Mouse (Mus musculus) liver, postnatal 0 days (tissue): ENCODE results near the gene Rngtt. TPM values are rescaled to one million over a fixed set of nuclear protein-coding genes. Genes with fewer than 3 reads are reported as not detected.

Experiments used
- ATAC-seq: fragments of 200-750 bp; cut with Nextera tagmentation; 2 replicates; pipeline ENCODE4 v1.8.0; 2017; ENCODE audit warnings: mild to moderate bottlenecking, moderate library complexity
- DNase-seq: peaks from one replicate; pipeline ENCODE4 v3.0.0-alpha.2; 2016
- H3K27ac ChIP-seq: fragments of 300-500 bp; sonication (generic); 2 replicates; pipeline ENCODE4 v1.5.1; 2014; ENCODE audit warnings: antibody characterized with exemption, moderate library complexity, mild to moderate bottlenecking, low read depth
- H3K27me3 ChIP-seq: fragments of 300-500 bp; sonication (generic); 2 replicates; pipeline ENCODE4 v1.6.1; 2014; ENCODE audit warnings: low read length, control low read depth, mixed read lengths; ENCODE audit not compliant: insufficient read depth
- H3K36me3 ChIP-seq: fragments of 300-500 bp; sonication (generic); replicated peaks from 2 replicates; pipeline ENCODE4 v1.6.1; 2014; ENCODE audit warnings: mild to moderate bottlenecking, control low read depth, low read length, moderate library complexity, mixed read lengths; ENCODE audit not compliant: insufficient read depth
- H3K4me1 ChIP-seq: fragments of 300-500 bp; sonication (generic); 2 replicates; pipeline ENCODE4 v1.6.1; 2014; ENCODE audit warnings: antibody characterized with exemption, mild to moderate bottlenecking, control low read depth; ENCODE audit not compliant: insufficient read depth
- H3K4me2 ChIP-seq: fragments of 300-500 bp; sonication (generic); 2 replicates; pipeline ENCODE4 v1.6.1; 2014; ENCODE audit warnings: low read depth, mild to moderate bottlenecking, low read length, moderate library complexity, mixed read lengths
- H3K4me3 ChIP-seq: fragments of 300-500 bp; sonication (generic); 2 replicates; pipeline ENCODE4 v1.5.1; 2014; ENCODE audit warnings: low read depth, low read length
- H3K9ac ChIP-seq: fragments of 300-500 bp; sonication (generic); replicated peaks from 2 replicates; pipeline ENCODE4 v1.6.1; 2014; ENCODE audit warnings: mild to moderate bottlenecking, moderate library complexity
- H3K9me3 ChIP-seq: fragments of 300-500 bp; sonication (generic); 2 replicates; pipeline ENCODE4 v1.6.1; 2016; ENCODE audit warnings: mild to moderate bottlenecking, control low read depth, low read length, mixed read lengths
- CTCF ChIP-seq: sonication (generic); IDR thresholded peaks from 2 replicates; pipeline ENCODE4 v1.5.1; 2016; ENCODE audit warnings: antibody characterized with exemption, low read depth
- EP300 ChIP-seq: IDR thresholded peaks from 2 replicates; pipeline ENCODE4 v1.6.1; 2016; ENCODE audit warnings: antibody characterized with exemption, low read depth, mild to moderate bottlenecking
- WGBS: fragments of 180-500 bp; shearing (Covaris S2); extraction: QIAGEN DNeasy Blood & Tissue Kit; methylation state at CpG from one replicate; pipeline ENCODE4 v1.1.7; 2014; ENCODE audit not compliant: insufficient replicate concordance; 5-methylcytosine and 5-hydroxymethylcytosine counted together
- polyA plus RNA-seq: library from polyadenylated mRNA; unstranded; fragments of >200 nt; fragmentation: Nextera tagmentation; extraction: Ambion mirVana; gene quantifications from 2 replicates; pipeline ENCODE4 v1.2.1, GENCODE M21; 2015

Rngtt gene
- polyA plus RNA-seq, 1 experiment from 2014 or later, result 9.3 TPM

DNA sequence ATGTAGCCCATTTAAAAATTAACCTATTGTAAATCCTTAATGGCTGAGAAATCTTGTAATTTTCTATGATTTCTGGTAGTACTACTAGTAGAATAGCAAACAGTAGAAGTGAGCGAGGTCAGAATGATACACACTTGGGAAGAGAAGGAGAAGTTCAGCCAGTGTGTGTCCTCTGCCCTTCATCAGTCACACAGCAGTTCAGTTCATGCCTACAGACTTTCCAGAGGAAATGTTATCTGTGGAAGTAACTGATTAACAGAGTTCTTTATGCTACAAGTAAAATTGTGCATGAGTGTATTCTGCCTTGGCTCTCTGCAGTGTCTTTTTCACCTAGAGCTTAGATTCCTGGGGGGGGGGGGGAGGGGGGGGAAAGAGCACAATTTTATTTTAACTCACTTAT is 181.0 kb downstream of the Rngtt start:
- TF ChIP-seq CTCF, result no peak
- TF ChIP-seq EP300, result no peak
- H3K27ac ChIP-seq, result no peak overlapping the region
- H3K9ac ChIP-seq, result no peak overlapping the region
- H3K4me1 ChIP-seq, result peaks cover 7% of the 10 kb centered on the region; the same call in 1 of the 2 replicates
- H3K9me3 ChIP-seq, result no peaks in the 10 kb centered on the region
- no peaks in the 10 kb centered on the region for H3K27me3 ChIP-seq
- WGBS, result 43% methylated on average over 1 of the region's 1 CpGs
- H3K4me2 ChIP-seq, result no peak overlapping the region
- no peak for ATAC-seq
- no peak overlapping the region for H3K4me3 ChIP-seq
- DNase-seq, result no peak
- H3K36me3 ChIP-seq, result no peaks in the 10 kb centered on the region

DNA sequence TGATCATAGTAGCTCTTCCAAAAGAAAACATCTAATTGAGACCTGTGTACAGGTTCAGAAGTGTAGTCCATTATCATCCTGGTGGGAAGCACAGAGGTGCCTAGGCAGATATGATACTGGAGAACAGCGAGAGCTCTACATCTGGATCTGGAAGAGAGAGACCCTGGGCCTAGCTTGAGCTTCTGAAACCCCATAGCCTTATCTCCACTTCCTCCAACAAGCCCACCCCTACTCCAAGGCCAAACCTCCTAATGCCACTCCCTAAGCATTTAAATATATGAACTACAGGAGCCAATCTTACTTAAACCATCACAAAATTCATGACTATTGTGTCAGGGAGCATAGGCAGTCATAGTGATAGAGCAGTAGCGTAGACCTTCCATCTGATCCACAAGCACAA is 184.3 kb downstream of the Rngtt start:
- DNase-seq, result no peak
- Histone ChIP-seq H3K4me1 (peaks cover 7% of the 10 kb centered on the region; the same call in 1 of the 2 replicates), H3K27ac (no peak overlapping the region), H3K36me3 (no peaks in the 10 kb centered on the region), H3K27me3 (no peaks in the 10 kb centered on the region), H3K9ac (no peak overlapping the region), H3K4me2 (no peak overlapping the region), H3K4me3 (no peak overlapping the region), H3K9me3 (no peaks in the 10 kb centered on the region)
- 91% methylated on average over 2 of the region's 2 CpGs for WGBS
- no peak for ATAC-seq
- TF ChIP-seq CTCF (no peak), EP300 (no peak)

DNA sequence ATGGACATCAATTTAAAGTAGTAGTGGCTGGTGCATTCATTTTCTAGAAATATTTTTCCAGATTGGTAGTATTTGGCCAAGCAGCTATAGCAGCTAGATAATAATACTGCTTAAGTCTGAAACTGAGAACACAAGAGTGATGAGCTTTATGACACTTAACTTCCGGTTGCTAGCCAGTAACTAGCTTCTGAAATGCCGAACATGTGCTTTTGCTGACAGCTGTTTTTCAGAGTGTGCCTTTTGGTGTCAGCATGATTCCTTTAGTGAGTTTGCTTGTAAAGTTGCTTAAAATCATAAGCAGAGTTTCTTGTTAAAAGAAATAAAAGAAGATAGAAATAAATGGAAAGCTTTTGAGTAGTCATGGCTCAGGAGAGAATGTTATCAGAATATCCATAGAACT is 186.9 kb downstream of the Rngtt start:
- H3K4me1 ChIP-seq, result no peaks in the 10 kb centered on the region
- ATAC-seq (no peak), DNase-seq (no peak)
- H3K27me3 ChIP-seq, result no peaks in the 10 kb centered on the region
- TF ChIP-seq EP300 (no peak), CTCF (no peak)
- no peak overlapping the region for H3K9ac ChIP-seq
- no peaks in the 10 kb centered on the region for H3K9me3 ChIP-seq
- WGBS, result 62% methylated on average over 2 of the region's 2 CpGs
- peaks cover 4% of the 10 kb centered on the region; the same call in 1 of the 2 replicates for H3K36me3 ChIP-seq
- no peak overlapping the region for H3K4me2 ChIP-seq
- H3K4me3 ChIP-seq, result no peak overlapping the region
- no peak overlapping the region for H3K27ac ChIP-seq

GRCm38 (mm10) chr4:33497657-33498056 is 187.5 kb downstream of the Rngtt start:
- Histone ChIP-seq H3K27ac (no peak overlapping the region), H3K36me3 (peaks cover 10% of the 10 kb centered on the region; the same call in 1 of the 2 replicates), H3K4me1 (no peaks in the 10 kb centered on the region), H3K27me3 (no peaks in the 10 kb centered on the region), H3K4me3 (no peak overlapping the region), H3K4me2 (no peak overlapping the region), H3K9me3 (no peaks in the 10 kb centered on the region), H3K9ac (no peak overlapping the region)
- DNase-seq (no peak), ATAC-seq (no peak)
- no peak for TF ChIP-seq EP300

DNA sequence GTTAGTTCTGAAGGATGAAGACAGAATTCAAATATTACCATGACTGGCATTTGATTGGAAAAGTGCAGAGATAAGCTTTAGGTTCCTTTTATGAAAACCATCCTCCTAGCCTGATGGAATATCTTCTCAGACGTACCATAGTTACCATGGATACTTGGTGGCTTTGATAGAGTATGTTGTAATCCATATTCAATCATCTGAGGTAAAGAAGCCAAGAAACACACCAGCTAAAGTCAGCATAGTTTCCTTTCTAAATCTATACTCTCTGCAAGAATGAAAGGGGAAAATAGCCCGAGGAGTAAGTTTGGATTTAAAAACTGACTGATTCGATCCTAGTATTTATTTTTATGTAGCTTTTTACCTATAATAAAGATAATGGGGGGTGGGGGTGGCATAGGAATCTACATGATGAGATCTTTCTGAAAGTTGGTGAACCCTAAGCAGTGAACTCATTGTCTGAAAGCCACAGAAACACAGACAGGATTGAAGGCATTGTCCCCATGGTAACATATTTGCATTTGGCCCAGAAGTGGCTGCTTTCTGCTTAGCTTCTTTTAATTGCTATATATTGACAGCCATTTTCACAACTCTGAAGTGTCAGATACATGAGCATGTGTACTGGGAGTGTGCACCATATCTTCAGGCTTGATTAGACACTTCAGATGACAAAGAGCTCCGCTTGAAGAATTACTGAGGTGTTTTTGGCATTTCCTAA is 188.2 kb downstream of the Rngtt start:
- Histone ChIP-seq H3K27ac (no peak overlapping the region), H3K4me3 (no peak overlapping the region), H3K4me1 (no peaks in the 10 kb centered on the region), H3K4me2 (no peak overlapping the region), H3K27me3 (no peaks in the 10 kb centered on the region), H3K9me3 (no peaks in the 10 kb centered on the region), H3K36me3 (peaks cover 13% of the 10 kb centered on the region; the same call in 1 of the 2 replicates), H3K9ac (no peak overlapping the region)
- WGBS, result 75% methylated on average over 4 of the region's 4 CpGs
- DNase-seq (no peak), ATAC-seq (no peak)
- no peak for TF ChIP-seq CTCF

GRCm38 (mm10) chr4:33506638-33507037 is 196.5 kb downstream of the Rngtt start:
- no peak overlapping the region for H3K4me2 ChIP-seq
- H3K27me3 ChIP-seq, result no peaks in the 10 kb centered on the region
- H3K27ac ChIP-seq, result no peak overlapping the region
- H3K9ac ChIP-seq, result no peak overlapping the region
- no peaks in the 10 kb centered on the region for H3K9me3 ChIP-seq
- TF ChIP-seq EP300 (no peak), CTCF (no peak)
- no peak for ATAC-seq
- peaks cover 13% of the 10 kb centered on the region; the same call in 1 of the 2 replicates for H3K36me3 ChIP-seq
- DNase-seq, result no peak
- H3K4me3 ChIP-seq, result no peak overlapping the region
- no peaks in the 10 kb centered on the region for H3K4me1 ChIP-seq

DNA sequence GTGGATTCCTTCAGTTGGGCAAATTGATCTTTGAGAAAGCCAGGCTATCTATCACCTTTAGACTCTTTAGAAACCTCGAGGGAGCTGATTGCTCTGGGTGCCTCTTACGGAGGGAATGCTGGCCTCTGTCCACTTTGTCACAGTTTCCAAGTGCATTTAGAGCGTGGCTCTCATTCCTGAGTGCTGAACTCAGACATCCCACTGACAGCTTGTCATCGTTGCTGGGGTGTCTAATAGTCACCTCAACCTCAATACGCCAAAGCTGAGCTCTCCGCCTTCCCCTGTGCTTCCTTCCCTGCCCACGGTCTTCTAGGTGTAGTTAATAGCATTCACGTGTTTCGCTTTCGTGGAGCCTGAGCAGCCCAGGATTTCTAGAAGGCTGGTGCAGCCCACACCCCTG is 200.4 kb downstream of the Rngtt start:
- no peak overlapping the region for H3K27ac ChIP-seq
- no peak for TF ChIP-seq CTCF
- no peak for TF ChIP-seq EP300
- H3K9ac ChIP-seq, result no peak overlapping the region
- H3K36me3 ChIP-seq, result no peaks in the 10 kb centered on the region
- H3K9me3 ChIP-seq, result no peaks in the 10 kb centered on the region
- H3K4me1 ChIP-seq, result no peaks in the 10 kb centered on the region
- 81% methylated on average over 10 of the region's 10 CpGs for WGBS
- no peak for DNase-seq
- no peak overlapping the region for H3K4me2 ChIP-seq
- no peaks in the 10 kb centered on the region for H3K27me3 ChIP-seq
- no peak for ATAC-seq
- H3K4me3 ChIP-seq, result no peak overlapping the region
